Mouse (Mus musculus) subcutaneous adipose tissue, adult 2 months (tissue): ENCODE results near the gene Gde1. TPM values are rescaled to one million over a fixed set of nuclear protein-coding genes. Genes with fewer than 3 reads are reported as not detected.

ENCODE experiments used
- polyA plus RNA-seq: library from polyadenylated mRNA; depleted of rRNA; stranded (reverse); fragments of >200 nt; gene quantifications from 2 replicates; pipeline ENCODE4 v1.2.3, GENCODE M21; 2012; ENCODE audit warnings: low replicate concordance; rRNA removed

The Gde1 gene
- 128 and 138 TPM in 2 replicates for polyA plus RNA-seq

DNA sequence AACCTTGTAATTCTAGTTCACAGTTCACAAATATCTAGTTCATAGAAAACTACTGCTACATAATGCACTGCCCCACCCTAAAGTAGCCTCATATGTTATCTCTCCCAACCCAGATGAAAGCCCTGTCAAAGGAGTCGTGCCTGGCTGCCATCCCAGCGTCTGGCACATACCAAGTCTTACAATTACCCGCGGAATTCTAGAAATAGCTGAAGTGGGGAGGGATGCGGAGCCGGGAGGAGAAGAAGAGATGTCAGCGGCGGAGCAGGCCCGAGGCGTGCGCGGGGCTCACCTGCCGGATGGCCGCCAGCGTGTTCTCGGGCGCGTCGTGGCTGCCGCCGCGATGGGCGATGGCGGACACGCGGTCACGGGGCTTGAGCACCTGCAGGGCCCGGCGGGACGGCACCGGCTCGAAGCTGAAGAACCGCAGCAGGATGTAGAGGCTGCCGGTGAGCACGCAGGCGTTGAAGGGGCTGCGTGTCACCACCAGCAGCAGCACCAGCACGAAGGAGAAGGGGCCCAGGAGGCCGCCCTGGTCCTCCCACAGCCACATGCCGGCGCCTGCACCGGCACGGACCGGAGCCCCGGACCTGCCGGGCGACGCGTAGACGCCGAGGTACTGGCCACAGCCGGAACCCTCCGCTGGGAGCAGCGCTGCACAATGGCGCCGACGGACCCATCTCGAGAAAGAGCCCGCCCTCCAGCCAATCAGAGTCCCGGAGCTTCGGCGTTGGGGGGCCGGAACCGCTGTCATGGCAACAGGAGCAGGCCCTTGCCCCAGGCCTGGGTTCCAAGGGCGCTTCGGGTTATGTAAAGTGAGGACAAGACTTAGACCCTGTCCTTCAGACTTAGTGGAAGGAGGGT, at the start of gene Gde1:
Gene Gde1, minus strand, starts transcription at position 678 of the 861 bp plus-strand sequence.

DNA sequence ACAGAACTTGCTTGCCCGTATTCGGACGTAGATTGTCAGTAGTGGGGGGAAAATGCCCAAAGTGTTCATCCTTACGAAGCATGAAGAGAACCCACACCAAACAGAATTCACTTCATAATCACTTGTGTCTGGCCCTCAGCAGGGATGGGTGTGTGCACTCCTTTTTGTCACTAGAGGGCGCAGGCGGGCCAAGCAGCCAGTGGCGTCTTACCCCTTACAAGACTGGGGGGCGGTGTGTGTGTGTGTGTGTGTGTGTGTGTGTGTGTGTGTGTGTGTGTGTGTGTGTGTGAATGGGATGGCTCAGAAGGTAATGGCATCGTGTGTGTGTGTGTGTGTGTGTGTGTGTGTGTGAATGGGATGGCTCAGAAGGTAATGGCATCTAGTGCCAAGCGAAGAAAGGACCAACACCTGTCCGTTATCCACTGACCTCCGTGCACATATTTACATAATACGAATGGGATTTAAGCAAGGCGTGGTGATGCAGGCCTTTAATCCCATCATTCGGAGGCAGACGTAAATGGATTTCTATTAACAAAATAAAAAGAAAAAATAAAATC, 34.5 kb upstream of the Gde1 start, which contains the start of gene Vps35l:
Gene Vps35l, plus strand, starts transcription at position 252 of the 557 bp plus-strand sequence.

DNA sequence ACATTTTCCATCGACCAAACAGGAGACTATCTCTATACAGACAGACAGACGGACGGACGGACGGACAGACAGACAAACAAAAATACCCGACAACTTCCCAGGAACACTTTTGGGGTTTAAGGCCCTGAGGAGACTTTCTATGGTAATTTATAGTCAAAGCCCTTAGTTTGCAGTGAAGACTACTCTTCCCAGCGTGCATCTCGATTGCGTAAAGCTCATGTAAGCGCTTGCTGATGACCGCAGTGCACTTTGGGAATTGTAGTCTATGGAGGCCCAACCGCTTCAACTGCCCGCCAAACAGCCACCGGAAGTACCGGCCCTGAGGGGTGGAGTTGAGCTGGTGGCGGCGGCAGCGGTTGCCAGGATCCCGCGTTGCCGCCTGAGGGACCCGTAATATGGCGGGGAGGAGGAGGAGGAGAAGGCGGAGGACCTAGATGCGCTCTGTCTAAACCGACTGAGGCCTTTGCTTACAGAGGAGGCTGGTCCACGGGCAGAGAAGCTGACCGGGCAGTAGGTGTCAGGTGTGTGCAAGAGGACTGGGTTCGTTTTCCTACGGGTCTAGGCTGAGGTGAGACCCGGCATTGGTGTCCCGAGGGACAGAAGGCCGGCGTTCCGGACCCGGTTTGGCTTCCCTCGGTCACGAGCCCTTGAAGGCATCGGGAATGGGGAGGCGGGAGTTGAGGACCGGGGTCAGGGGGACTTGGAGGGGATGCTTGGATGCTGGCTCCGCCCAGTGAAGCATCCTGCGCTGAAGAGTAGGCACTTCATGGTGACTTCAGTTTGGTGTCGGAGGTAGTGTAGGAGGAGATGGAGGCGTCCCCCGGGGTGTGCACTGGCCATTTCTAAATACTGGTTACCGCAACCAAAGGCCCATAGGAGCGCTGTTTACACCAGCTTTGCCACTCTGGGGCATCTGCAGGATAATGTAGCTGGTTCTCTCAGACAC, 6.9 kb upstream of the Gde1 start, which contains the start of gene Ccp110:
Gene Ccp110, plus strand, starts transcription at position 325 of the 946 bp plus-strand sequence.

Other genes starting within 250 kb of the Gde1 start
- 14.2 and 15.2 TPM in 2 replicates for gene Itpripl2, start 213.8 kb downstream of the Gde1 start, polyA plus RNA-seq
- gene Coq7, start 172.4 kb downstream of the Gde1 start, polyA plus RNA-seq: 50.3 and 63.5 TPM in 2 replicates
- 0.73 and 1.1 TPM in 2 replicates for gene Tmc7, start 121.0 kb downstream of the Gde1 start, polyA plus RNA-seq
- 0.37 and 1.8 TPM in 2 replicates for gene Tmc5, start 108.5 kb downstream of the Gde1 start, polyA plus RNA-seq
- 1.9 and 7.0 TPM in 2 replicates for gene Ccp110, start 6.8 kb upstream of the Gde1 start, polyA plus RNA-seq
- 58.2 and 67.9 TPM in 2 replicates for gene Vps35l, start 34.4 kb upstream of the Gde1 start, polyA plus RNA-seq
- gene Iqck, start 150.0 kb upstream of the Gde1 start, polyA plus RNA-seq: 1.9 and 3.1 TPM in 2 replicates
- 11.8 and 17.0 TPM in 2 replicates for gene Knop1, start 150.5 kb upstream of the Gde1 start, polyA plus RNA-seq